Mouse (Mus musculus) urinary bladder, postnatal 14 days (tissue): ENCODE data around the gene Aurkaip1.

ENCODE experiments used
- DNase-seq: peaks from one replicate; pipeline ENCODE4 v3.0.0; 2021; ENCODE audit warnings: low spot score

Gene Aurkaip1

GRCm38 (mm10) chr4:155851951-155852411 lies 20.9 kb downstream of the Aurkaip1 start:
- DNase-seq = no peak

DNA sequence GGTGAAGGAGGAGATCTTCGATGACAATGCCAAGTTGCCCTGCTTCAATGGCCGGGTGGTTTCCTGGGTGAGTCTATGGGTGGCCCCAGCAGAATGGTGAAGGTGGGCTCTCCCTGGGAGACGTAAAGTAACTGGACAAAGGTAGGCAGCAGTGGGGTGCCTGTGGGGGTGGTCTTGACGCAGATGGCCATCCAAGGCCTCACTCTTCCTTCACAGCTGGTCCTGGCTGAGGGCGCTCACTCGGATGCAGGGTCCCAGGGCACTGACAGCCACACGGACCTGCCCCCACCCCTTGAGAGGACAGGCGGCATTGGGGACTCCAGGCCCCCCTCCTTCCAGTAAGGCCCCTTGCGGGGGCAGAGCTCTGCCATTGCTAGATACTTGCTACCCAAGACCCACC lies 22.3 kb downstream of the Aurkaip1 start:
- no peak for DNase-seq

DNA sequence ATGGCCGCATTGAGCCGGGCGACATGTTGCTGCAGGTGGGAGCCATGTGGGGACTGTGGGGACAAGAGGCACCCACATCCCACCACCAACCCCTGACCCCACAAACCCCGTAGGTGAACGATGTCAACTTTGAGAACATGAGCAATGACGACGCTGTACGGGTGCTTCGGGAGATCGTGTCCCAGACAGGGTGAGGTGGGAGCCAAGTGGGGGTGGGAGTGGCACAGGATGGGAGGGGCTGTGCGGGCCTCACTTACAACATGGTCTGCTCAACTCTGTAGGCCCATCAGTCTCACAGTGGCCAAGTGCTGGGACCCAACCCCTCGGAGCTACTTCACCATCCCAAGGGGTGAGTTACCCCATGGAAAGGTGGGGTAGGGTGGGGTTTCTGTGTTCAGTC lies 23.9 kb downstream of the Aurkaip1 start:
- DNase-seq = no peak

GRCm38 (mm10) chr4:155856071-155856470 lies 25.0 kb downstream of the Aurkaip1 start:
- no peak for DNase-seq

GRCm38 (mm10) chr4:155856881-155857280 lies 25.8 kb downstream of the Aurkaip1 start:
- no peak for DNase-seq

DNA sequence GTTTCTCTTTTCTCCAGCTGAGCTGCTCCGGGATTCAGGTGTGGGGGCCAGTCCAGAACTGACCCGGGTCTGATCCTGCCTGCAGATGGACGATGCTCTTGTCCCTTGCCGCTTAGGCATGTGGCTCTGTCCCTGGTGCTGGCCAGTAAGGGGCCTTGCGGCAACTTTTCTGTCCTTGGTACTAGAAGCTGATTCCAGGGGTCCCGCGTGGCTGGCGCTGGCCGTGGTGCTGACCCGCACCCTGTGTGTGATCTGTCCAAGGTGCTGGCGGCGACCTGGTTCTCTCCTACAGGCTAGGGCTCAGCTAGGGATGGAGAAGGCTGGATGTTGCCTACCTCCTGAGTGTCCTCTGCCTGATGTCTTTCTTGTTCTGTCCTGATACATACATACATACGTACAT lies 28.2 kb downstream of the Aurkaip1 start:
- no peak for DNase-seq

- no peak for DNase-seq
Observed at GRCm38 (mm10) chr4:155861787-155862186, 30.7 kb downstream of the Aurkaip1 start.

GRCm38 (mm10) chr4:155863001-155863400 lies 31.9 kb downstream of the Aurkaip1 start, which contains the start of gene Tas1r3:
Gene Tas1r3 (minus strand): TSS chr4:155863362.
- DNase-seq = no peak

DNA sequence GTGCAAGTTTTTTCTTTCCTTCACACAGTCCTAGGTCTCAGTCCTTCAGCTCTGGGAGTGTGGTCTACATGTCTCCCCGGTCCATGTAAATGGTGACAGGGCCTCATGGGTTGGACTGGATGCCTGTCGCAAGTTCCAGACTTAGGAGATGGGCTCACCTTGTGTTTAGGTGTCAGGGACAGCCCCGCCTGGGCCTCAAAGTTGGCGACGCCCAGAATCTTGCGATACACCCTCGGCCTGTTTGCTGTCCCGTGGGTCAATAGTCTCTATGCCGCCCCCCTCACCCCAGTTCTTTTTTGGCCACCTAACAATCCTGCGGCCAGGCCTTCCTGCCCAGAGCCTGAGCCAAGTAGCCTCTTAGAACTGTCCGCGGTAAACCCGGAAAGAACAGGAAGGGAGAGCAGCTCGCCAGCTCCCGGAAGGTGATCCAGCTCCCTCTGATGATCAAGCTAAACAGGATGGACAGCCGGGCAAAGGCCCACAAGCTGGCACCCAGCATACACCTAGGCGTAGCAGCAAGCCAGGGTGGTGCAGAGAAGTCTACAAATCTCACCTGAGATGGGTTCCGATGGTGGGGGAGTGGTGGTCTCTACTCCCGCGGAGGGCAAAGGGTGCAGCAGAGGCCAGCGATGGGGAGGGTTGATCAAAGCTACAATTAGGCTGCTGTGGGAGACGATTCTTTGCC lies 37.7 kb downstream of the Aurkaip1 start:
- DNase-seq = peak; percentile 62

DNA sequence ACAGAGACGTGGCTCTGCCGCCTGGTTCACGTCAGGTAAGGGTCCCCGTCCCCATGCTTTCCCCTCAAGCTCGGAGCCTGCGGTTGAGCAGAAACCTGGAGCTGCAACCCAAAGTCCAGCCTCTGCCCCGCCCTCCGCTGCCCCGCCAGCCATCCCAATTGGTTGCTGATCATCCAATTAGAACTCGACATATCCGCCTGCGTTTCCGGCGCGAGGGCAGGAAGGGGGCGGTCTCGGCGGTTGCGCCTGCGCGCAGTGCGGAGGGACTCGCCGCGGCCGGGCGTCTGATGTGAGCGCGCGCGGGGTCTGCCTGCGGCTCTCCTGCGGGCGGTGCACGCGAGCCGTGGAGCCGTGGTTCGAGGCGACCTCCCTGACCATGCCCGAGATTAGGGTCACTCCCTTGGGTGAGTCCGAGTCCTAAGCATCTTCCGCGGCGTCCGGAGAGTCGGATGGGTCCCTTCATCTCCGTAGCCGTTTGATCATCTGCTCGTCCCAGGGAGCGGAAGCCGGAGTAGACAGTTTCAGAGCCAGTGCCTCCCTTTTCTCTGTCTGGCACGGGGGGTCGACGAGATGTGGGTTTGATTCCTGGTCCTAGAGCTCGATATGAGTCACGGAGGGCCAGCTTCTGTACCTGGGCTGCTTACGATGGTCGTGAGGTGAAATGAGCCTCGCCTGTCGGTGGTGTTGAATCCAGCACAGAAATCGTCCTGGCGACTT lies 38.4 kb downstream of the Aurkaip1 start, which contains the start of the genes Cptp and Ints11:
Cptp (minus strand) TSS at position 124 of the 717 bp plus-strand sequence.
Ints11 (plus strand) TSS at position 230 of the 717 bp plus-strand sequence.
- peak; percentile 96 for DNase-seq

GRCm38 (mm10) chr4:155871404-155871803 lies 40.3 kb downstream of the Aurkaip1 start:
- DNase-seq = no peak
